Mouse (Mus musculus): ENCODE measurements around the gene Ap3m1.
A peak's percentile ranks its signal among the peaks of the same experiment; 100 is the strongest.

Ap3m1 gene

GRCm38 (mm10) chr14:21029025-21029659, 23.2 kb downstream of the Ap3m1 start:
- peak in 1 of 2 experiments; percentile 58 for DNase-seq (ENCODE audit: inconsistent age in 2 of 2, low spot score in 1 of 2)

GRCm38 (mm10) chr14:21027542-21027941, 24.8 kb downstream of the Ap3m1 start:
- no peak for DNase-seq (ENCODE audit: inconsistent age in 2 of 2, low spot score in 1 of 2)

- no peak for DNase-seq (ENCODE audit: inconsistent age in 2 of 2, low spot score in 1 of 2)
These were observed 31.9 kb downstream of the Ap3m1 start for GRCm38 (mm10) chr14:21020435-21020834.

- peak in 1 of 2 experiments; percentile 74 for DNase-seq (ENCODE audit: inconsistent age in 2 of 2, low spot score in 1 of 2)
These were observed 33.3 kb downstream of the Ap3m1 start for GRCm38 (mm10) chr14:21018977-21019376.

DNA sequence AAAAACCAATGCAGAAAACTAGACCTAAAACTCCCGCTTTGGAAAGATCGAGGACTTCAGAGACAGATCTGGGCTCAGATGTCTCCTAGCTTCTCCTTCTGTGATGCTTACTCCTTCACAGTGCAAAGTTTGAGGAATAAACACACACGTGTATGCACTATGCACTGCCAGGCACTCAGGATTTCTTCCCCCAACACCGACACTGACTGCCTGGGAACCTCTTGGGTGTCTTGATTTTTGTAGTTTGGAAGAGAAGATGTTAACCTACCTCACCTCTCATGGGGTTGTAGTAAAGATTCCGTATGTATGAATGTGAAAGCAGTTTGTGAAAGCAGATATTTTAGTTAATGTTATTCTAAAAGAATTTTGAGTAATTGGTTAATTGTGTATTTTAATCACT, 34.4 kb downstream of the Ap3m1 start:
- DNase-seq (ENCODE audit: inconsistent age in 2 of 2, low spot score in 1 of 2), result no peak

DNA sequence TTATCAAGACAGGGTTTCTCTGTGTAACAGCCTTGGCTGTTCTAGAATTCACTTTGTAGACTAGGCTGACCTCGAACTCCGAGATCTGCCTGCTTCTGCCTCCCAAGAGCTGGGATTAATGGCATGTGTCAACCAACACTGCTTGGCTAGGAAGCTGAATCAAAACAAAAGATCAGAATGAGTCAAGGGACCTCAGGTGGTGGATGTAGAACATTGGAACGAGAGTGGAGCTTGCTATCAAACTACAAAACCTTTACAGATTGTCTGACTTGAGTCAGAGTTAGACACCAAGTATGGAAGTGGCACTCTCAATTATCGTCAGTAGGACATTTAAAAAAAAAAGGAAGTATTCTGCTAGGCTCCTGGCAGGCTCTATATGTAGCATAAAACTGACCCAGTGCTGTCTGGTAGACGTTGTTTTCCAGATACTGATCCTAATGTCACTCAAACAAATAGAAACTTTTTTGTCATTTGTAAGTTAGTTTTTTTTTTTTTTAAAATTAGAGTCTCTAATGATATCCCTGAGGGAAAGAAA, 38.4 kb downstream of the Ap3m1 start:
- DNase-seq (ENCODE audit: inconsistent age in 2 of 2, low spot score in 1 of 2), result no peak

- DNase-seq (ENCODE audit: inconsistent age in 2 of 2, low spot score in 1 of 2), result no peak
These were observed 52.7 kb downstream of the Ap3m1 start for GRCm38 (mm10) chr14:20999617-21000016.

GRCm38 (mm10) chr14:20997548-20997947, 54.8 kb downstream of the Ap3m1 start:
- no peak for DNase-seq (ENCODE audit: inconsistent age in 2 of 2, low spot score in 1 of 2)

DNA sequence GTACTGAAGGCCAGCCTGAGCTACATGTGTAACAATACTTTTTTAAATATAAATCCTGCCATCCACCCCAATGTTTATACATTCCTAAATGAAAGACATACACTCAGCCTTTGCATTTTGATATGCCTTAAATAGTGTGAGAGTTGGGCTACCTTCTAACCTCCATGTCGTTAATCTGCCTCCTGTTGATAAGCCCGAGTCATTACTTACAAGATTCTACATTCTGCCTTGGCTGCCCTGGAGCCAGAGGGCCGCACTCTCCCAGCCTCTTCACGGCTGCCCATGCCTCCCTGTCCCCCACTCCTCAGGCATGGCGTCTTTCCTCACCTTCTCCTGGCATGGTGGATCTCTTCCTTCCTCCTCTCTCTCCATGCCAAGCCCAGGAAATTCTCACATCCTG, 55.9 kb downstream of the Ap3m1 start:
- DNase-seq (ENCODE audit: inconsistent age in 2 of 2, low spot score in 1 of 2), result no peak

GRCm38 (mm10) chr14:20995497-20995896, 56.8 kb downstream of the Ap3m1 start:
- no peak for DNase-seq (ENCODE audit: inconsistent age in 2 of 2, low spot score in 1 of 2)

DNA sequence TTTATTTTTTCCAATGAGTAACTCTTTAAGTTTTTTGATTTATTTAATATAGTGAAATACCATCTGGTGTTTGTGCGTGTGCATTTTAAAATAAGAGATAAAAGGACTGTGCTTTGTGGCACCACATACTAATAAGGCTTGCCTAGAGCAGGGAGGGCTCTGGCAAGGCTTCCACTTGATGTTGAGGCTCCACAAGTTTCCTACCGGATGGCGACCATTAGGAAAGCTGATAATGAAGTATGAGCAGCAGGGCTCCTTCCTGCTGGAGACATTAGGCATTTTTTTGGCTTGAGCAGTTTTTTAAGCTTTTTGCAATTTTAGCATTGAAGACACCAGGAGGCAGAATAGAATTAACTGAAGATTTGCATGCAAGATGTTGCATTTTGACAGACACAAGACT, 57.8 kb downstream of the Ap3m1 start:
- DNase-seq (ENCODE audit: inconsistent age in 2 of 2, low spot score in 1 of 2), result no peak

- DNase-seq (ENCODE audit: inconsistent age in 2 of 2, low spot score in 1 of 2), result peak; percentile 55 to 89
These were observed 59.1 kb downstream of the Ap3m1 start for GRCm38 (mm10) chr14:20993067-20993691.

- DNase-seq (ENCODE audit: inconsistent age in 2 of 2, low spot score in 1 of 2), result no peak
These were observed 60.8 kb downstream of the Ap3m1 start for GRCm38 (mm10) chr14:20991492-20991891.

DNA sequence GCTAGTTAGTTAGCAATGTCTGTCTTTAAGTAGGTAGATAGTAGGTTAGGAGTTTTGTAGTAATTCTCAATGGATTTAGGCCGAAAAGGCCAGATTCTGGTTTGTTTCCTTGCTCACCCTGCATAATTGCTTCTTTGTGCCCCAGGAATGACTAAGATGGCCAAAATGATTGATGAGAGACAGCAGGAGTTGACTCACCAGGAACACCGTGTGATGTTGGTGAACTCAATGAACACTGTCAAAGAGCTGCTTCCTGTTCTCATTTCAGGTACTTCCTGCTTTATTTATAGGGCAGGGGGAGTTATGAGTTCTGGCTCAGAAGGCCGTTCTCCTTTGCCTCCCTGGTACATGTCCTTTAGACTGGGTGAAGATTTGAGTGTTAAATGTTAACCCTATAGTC, 66.8 kb downstream of the Ap3m1 start:
- peak; percentile 76 to 85 for DNase-seq (ENCODE audit: inconsistent age in 2 of 2, low spot score in 1 of 2)

- peak; percentile 90 to 93 for DNase-seq (ENCODE audit: inconsistent age in 2 of 2, low spot score in 1 of 2)
These were observed 68.5 kb downstream of the Ap3m1 start for GRCm38 (mm10) chr14:20983832-20984231.

Measured in adrenal gland, adult (tissue).